Comparison of ENCODE assay signal across 7 mouse cellular contexts in the genomic region with DNA sequence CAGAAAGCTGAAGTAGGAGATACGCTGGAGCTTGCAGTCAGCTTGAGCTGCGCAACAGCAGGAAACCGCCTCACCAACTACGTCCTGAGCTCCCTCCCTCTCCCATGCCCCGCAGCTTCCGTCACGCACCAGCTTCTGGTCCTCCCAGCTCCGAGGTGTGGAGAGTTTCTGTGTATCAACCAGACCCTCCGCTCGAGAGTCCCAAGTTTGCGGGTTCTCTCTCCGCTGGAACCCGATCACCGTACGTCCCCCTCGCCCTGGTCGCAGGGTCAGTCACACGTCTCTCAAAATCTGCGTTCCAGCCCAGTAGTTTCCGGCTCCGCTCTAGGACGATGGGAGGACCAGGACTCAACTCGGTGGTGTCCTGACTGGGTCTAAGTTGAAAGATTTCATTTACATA. TPM values are rescaled to one million over a fixed set of nuclear protein-coding genes. Genes with fewer than 3 reads are reported as not detected.
DNase-seq lines count a peak whose midpoint lies in the region; ATAC-seq lines count a peak whose summit lies in the region.

A gene (minus strand): TSS at position 282 of the 400 bp plus-strand sequence.

- peak within 1 kb of the TSS; percentile 77 for H3K4me3 ChIP-seq in intestine, embryonic 16.5 days (ENCODE audit: low read length)
- H3K4me3 ChIP-seq in midbrain, embryonic 11.5 days (ENCODE audit: low read depth, low read length): peak within 1 kb of the TSS; percentile 75

- no peaks in the 10 kb centered on the region for H3K9me3 ChIP-seq in intestine, embryonic 16.5 days (ENCODE audit: control insufficient read depth, low read length)
- H3K9me3 ChIP-seq in midbrain, embryonic 11.5 days (ENCODE audit: control insufficient read depth, low read length): no peaks in the 10 kb centered on the region

- H3K9ac ChIP-seq in intestine, embryonic 16.5 days (ENCODE audit: low read depth, low read length): peak within 1 kb of the TSS; percentile 88
- H3K9ac ChIP-seq in midbrain, embryonic 11.5 days (ENCODE audit: low read length): peak within 1 kb of the TSS; percentile 87

- peak within 1 kb of the TSS; percentile 82 for H3K4me2 ChIP-seq in intestine, embryonic 16.5 days (ENCODE audit: low read depth, low read length)
- peak within 1 kb of the TSS; percentile 78 for H3K4me2 ChIP-seq in midbrain, embryonic 11.5 days

- intact Hi-C loops in left cerebral cortex, postnatal 36 days (cut with DNase I): loop anchor here (2.0 kb wide), 3 partner anchors 45 to 91 kb away; a partner anchor contains a TSS

- no peaks in the 10 kb centered on the region for H3K27me3 ChIP-seq in intestine, embryonic 16.5 days (replicated peaks; ENCODE audit: control insufficient read depth, insufficient read depth, low read length)
- no peaks in the 10 kb centered on the region; the same call in 1 of the 2 replicates for H3K27me3 ChIP-seq in midbrain, embryonic 11.5 days (ENCODE audit: control insufficient read depth, insufficient read depth, low read length)

- peak within 1 kb of the TSS; percentile 85 for H3K27ac ChIP-seq in intestine, embryonic 16.5 days (ENCODE audit: low read length)
- H3K27ac ChIP-seq in midbrain, embryonic 11.5 days (ENCODE audit: low read depth, low read length): no peak within 1 kb of the TSS; the same call in 1 of the 2 replicates

- no peaks in the 10 kb centered on the region for H3K36me3 ChIP-seq in intestine, embryonic 16.5 days (ENCODE audit: control insufficient read depth, insufficient read depth, low read length)
- H3K36me3 ChIP-seq in midbrain, embryonic 11.5 days (ENCODE audit: control insufficient read depth, insufficient read depth, low read length): no peaks in the 10 kb centered on the region

- ATAC-seq in intestine, embryonic 16.5 days: peak; percentile 87
- peak; percentile 94 for ATAC-seq in midbrain, embryonic 11.5 days (ENCODE audit: low FRiP score)

- H3K4me1 ChIP-seq in intestine, embryonic 16.5 days (ENCODE audit: control insufficient read depth, insufficient read depth, low read length): peaks cover 11% of the 10 kb centered on the region; the same call in 1 of the 2 replicates
- H3K4me1 ChIP-seq in midbrain, embryonic 11.5 days (ENCODE audit: control insufficient read depth, insufficient read depth, low read length): peaks cover 6% of the 10 kb centered on the region

- under 1% methylated on average over 23 of the region's 23 CpGs for WGBS in intestine, embryonic 16.5 days
- under 1% methylated on average over 23 of the region's 23 CpGs for WGBS in midbrain, embryonic 11.5 days

- DNase-seq in adrenal gland, adult (ENCODE audit: inconsistent age in 2 of 2, low spot score in 1 of 2): peak; percentile 88 to 97
- DNase-seq in embryo, embryonic 10 days (ENCODE audit: low spot score): peak; percentile 94
- peak; percentile 43 to 82 for DNase-seq in gastrocnemius, postnatal 4 days (ENCODE audit: low spot score in 2 of 2)
- peak; percentile 86 to 87 for DNase-seq in left cerebral cortex, postnatal 36 days (ENCODE audit: low spot score in 2 of 2)
- peak; percentile 98 for DNase-seq in midbrain, embryonic 11.5 days (ENCODE audit: low spot score, missing footprints)
- peak; percentile 76 for DNase-seq in skeletal muscle tissue, adult 2 months (ENCODE audit: low read depth, low spot score)

RNA-seq across cellular contexts. Expression of the gene that starts here (rescaled TPM):
- total RNA-seq in gastrocnemius, postnatal 4 days (2021): 10 to 100 TPM; 18.3 to 19.0 TPM
- 22.3 and 23.6 TPM in 2 replicates for polyA plus RNA-seq in intestine, embryonic 16.5 days (2015; fragmentation: Nextera tagmentation; extraction: Ambion mirVana)
- 10 to 100 TPM; 43.8 to 58.5 TPM for total RNA-seq in left cerebral cortex, postnatal 36 days (2021)
- 14.6 and 16.4 TPM in 2 replicates for polyA plus RNA-seq in midbrain, embryonic 11.5 days (2014; fragmentation: Nextera tagmentation; extraction: Ambion mirVana)
